Mouse (Mus musculus) NIH3T3 (cell line): Measurements from ENCODE around the gene Nubp1.
A peak's percentile ranks its signal among the peaks of the same experiment; 100 is the strongest.

Experiments
- DNase-seq: peaks from one replicate; pipeline ENCODE4 v3.0.0-alpha.2; 2012; ENCODE audit warnings: low read depth

Gene Nubp1

DNA sequence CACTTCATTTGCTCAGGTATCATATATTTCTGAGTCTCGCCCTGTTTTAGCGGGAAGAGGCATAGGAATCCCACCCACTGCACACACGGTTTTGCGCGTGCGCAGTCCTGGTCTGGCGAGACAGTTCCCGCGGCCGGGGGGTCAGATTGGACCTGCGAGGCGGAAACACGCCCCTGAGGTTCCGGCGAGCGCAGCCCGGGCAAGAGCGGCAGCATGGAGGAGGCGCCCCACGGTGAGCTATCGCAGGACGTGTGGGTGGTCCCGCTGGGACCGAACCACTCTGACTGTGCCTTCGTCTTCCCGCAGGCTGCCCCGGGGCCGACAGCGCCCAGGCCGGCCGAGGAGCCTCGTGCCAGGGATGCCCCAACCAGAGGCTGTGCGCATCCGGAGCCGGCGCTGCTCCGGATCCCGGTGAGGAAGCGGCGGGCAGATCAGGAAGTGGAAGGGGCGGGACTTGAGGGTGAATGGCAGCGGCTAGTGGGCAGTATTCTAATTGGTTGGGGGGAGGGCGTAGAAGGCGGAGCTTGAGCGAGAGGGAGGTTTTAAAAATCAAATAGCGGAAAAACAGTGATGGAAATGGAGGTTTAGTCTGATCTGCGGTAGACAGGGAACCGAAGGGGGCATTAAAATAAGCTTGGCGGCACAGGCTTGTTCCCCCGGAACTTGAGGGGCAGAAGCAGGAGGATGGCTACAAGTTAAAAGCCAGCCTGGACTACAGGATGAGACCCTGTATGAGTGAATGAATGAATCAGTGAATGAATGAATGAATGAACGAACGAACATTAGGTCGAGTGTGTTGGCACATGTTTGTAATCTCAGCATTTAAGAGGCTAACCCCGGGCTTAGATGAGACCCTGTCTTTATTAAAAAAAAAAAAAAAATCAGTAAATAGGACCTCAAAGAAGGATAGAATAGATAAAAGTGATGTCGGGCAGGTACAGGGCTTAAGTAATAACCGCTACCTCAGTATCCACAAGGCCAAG, at the start of gene Nubp1:
Nubp1 (plus strand) TSS at position 185 of the 983 bp plus-strand sequence.
- peak; percentile 98 for DNase-seq

DNA sequence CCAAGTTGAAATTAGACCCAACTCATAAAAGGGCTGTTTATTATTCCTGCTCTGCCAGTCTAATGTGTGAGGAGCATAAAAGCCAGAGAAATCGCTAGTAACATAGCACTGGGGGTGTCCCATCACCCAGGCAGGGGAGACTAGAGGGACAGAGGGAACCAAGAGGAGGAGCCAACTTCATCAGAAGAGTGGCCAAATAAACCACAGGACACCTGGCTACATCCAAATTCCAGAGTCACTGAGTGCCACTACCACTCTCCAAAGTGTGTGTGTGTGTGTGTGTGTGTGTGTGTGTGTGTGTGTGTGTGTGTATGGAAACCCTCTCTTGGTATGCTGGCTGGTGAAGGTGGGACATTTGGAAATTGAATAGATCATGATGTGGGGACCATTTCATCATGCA, 48.7 kb upstream of the Nubp1 start:
- no peak for DNase-seq

DNA sequence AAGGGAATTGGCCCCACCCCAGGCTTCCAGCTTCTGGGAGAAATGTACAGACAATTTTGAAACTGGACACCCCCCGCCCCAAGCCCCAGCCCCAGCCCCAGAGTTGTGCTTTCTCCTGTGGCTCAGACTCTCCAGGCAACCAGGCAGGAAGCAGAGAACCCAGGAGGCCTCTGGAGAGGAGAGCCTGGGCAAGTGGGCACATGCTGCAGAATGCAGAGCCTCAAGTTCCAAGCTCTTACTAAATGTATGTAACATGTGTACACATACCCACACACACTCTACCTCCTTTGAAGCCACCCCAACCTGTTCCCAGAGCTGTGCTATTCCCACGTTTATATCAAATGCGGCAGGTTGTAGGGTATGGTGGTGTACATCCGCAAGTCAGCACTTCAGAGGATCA, 46.0 kb upstream of the Nubp1 start:
- no peak for DNase-seq

DNA sequence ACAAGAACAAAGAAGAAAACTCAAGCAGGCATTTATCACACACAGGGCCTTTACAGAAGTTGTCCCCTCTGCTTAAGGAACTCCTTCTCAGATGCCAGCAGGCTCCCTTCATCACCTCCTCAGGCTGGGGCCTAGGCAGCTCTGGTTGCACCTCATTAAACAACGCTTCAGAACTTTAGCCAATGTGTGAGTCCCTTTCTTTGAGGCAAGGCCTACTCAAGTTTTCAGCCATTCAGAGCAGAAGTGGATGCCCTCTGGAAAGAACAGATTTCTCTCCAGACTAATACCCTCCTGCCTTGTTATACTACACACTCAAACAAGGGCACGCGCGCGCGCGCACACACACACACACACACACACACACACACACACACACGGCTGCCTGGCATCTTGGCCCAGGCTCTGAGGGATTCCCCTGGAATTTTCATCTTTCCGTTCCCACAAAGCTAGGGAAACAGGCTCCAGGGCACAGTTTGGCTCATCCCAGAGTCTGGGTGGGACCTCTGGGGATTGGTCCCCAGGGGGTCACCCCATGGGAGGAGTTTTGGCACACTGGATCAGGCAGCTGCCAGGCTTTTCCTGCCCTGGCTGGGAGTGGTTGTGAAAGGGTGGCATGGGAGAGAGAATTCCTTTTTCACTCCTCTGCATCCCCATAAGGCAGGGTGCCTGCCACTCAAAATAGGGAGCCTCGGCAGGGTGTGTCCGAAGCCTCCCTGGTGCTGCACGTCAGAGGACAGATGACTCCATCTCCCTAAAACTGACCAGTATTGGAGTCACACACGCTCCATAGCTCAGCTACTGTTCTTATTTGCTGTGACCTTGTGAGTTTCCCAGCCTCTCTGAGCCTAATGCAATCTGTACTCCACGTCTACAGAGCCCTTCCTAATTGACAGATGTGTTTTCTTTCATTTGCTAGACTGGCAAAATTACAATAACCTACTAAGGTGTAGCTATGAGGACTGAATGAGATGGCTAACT, 45.2 kb upstream of the Nubp1 start:
- DNase-seq = peak; percentile 70

DNA sequence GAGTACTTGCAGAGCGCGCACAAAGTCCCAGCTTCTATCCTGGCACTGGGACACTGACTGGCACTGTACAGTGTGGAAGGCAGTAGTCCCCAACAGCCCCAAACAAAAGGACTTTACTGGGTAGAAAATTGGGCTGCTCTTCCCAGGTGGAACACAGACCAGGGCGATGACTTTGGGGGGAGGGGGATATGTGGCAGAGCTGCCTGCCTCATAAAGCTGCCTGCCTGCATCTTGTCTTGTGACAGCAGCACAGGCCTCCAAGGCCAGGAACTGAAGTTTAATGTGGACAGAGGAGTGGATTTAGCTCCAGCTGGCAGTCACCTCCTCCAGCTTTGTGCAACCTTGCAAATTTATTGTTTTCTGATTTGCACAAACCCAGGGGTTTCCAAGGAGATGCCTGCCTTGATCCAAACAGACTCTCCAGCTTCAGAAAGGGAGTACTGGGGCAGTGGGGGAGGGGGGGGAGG, 42.2 kb upstream of the Nubp1 start:
- peak; percentile 11 for DNase-seq

DNA sequence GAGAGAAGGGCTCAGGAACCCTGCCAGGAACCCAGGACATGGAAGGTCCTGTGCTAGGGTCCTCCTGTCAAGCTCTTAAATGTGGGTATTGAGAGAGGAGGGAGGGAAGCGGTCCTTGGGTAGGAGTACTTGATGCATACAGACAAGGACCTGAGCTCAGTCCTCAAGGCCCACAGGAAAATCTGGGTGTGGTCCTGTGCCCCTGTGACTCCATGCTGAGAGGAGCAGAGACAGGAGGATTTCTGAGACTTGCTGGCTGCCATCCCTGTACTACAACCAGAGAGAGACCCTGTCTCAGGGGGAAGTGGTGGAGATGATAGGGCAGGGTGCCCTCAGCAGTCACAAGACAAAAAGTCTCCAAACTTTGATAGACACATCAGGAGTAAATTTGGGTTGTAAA, 41.8 kb upstream of the Nubp1 start:
- no peak for DNase-seq

DNA sequence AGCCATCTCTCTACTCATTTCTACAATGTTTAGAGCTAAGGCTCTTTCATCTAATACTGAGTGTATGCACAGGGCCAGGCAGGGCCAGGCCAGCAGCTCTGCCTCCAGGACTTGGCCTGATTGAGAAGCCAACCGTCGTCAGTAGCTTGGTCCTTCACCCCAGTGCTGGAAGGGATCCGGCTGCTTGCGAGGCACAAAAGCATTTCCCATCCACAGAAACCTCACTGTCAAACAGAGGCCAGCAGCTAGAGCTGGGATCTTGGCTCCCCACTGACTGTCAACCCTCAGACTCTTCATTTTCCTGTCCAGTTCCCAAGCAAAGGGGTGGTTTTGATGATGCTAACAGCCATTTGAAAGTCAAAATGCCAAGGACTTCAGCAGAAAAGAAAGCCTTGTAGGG, 39.4 kb upstream of the Nubp1 start:
- DNase-seq = no peak

DNA sequence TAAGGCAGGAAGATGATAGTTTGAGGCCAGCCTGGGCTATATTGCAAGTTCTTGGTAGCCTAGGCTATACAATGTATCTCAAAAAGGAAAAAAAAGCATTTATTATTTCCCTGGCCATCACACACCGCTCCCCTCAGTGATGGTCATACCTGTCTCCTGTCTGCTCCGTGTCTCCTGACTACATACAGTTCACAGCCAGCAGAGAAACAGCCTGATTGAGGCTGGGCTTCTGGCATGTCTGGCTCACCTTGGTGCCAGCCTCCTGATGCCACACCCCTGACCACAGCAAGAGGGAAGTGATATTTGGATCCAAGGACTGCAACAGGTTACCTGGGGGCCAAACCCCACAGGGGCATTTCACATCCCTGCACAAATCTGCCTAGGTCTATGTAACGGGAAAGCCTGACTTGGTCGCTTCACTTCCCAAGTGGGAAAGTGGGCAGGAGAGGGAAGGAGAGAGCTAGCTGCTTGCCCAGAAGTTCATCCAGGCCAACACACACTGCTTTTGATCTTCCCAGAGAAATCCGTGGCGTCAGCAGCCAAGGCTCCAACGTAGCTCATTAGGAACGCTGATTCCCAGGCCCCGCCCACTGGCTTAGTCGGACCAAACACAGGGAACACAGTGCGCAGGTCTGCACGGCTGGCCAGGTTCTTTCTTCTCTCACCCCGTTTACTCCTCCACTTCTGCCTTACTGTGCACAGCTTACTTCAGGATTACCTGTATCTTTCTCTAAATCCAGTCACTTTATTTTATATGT, 37.3 kb upstream of the Nubp1 start:
- DNase-seq = no peak

DNA sequence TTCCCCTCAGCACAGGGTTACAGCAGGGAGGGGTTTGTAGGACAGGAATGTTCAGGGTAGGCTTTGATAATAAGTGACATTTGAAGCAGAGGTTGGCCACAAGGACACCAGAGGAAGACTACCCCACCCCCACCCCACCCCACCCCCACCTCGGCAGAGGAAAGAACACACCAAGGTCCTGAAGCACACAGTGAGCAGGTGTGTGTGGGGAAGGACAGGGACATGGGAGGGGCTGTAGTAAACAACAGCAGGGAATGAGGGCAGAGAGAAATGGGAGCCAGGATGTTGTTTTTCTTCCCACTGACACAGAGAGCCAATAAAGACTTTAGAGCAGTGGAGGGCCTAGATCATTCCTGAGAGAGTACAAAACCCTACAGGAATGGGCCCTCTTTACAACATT, 34.5 kb upstream of the Nubp1 start:
- no peak for DNase-seq

DNA sequence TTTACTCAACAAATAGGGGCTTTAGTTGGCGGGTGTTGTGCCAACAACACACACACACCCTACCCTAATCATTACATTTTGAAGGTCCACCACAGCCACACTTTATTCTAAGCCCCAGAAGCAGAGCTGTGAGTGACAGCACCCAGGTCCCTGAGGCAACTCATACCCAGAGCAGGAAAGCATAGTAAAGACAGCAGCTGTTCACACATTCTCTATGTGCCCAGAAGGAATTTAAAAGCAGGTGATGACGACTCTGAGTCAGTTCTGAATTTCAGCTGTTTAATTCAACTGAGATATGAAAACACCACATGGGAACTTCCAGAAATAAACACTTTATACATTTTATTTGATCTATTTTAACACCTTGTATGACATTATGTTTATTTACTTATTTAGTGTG, 32.2 kb upstream of the Nubp1 start:
- DNase-seq = no peak

DNA sequence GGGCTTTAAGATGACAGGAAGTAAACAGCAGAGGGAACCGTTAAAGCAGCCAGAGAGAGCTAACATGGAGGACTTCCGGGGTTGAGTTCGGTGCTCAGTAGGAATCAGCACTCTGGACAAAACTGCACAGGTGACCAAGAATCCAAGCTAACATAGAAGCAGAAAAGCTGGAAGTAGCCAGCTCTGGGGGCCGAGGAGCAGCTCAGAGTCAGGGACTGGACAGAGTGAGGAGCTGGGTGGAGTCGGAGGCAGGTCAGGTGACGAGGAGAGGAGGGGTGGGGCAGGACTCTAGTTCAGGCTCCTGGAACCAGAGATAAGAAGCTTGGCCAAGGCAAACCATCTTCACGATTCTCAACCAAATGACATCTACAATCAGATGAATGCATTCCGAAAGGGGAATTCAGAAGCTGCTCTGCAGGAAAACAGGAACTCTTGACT, 27.7 kb upstream of the Nubp1 start:
- no peak for DNase-seq

DNA sequence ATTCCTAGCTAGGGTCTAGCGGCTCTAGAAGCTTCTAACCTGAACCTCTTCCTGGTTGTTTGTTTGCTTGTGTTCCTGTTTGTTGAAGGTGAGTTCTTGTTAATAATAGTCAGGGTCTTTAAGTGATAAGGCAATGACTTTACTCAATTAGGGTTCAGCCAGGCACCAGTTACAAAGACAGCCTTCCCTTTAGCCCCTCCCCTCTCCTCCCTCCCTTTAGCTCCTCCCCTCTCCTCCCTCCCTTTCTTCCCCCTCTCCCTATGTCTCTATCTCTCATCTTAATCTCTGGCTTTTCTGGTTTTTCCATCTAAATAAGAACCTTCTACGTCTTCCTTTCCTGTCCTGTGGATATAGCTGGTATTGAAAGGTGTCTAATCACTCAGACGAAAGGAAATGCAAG, 27.2 kb upstream of the Nubp1 start:
- no peak for DNase-seq

DNA sequence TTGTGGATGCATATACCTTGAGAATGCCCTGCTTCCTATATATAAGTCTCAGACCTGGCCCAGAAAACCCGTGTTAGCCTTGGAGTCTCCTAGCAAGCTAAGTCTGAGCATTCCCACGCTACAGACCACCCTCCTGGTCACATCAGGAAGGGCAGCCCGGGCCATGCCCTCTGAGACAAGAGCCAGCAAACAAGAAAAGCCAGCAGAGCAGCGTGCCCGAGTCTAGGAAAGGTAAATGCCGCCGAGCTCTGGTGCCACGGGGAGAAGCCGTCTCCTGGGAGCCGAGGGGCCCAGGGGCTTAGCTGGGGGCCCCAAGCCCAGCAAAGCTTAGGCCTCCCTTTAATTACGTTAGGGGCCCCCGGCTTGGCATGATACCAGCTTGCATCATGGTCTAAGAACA, 26.5 kb upstream of the Nubp1 start:
- DNase-seq = no peak

DNA sequence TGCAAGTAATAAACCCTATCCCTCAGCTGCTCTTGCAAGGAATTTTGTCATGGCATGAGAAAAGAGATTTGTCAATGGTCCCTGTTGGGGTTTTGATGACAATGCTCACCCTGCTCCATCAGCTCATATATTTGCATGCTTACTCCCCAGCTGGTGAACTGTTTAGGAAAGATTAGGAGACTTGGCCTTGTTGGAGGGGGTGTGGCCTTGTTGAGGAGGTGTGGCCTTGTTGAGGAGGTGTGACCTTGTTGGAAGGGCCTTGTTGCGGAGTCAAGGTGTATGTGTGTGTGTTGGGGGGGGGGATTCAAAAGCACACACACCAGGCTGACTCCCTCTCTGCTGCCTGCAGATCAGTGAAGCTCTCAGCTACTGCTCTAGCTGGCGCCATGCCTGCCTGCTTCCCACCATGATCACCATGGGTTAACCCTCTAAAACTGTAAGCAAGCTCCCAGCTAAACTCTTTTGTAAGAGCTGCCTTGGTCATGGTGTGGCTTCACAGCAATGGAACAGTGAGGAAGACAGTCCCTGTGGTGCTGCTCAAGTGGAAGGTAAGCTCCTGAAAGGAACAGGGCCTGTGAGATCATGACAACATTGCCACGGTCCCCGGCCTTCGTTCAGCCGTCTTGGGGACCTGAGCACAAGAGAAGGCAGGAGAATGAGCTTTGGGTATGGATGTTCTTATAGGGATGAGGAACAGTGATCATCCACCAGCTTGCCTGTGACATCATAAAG, 22.9 kb upstream of the Nubp1 start:
- no peak for DNase-seq

DNA sequence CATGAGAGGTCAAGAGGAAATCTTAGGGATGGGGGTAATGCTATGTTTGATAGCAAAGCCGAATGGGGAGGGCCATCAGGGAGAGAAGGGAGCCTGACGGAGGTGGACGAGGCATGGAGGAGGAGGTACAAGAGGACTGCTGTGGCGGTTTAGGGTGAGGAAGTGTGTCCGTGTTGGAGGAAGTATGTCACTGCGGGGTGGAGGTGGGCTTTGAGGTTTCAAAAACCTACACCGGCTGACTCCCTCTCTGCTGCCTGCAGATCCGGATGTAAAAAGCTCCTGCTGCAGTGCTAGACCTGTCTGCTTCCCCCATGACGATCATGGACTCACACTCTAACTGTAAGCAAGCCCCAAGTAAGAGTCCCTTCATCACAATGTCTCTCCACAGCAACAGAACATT, 19.2 kb upstream of the Nubp1 start:
- DNase-seq = no peak

DNA sequence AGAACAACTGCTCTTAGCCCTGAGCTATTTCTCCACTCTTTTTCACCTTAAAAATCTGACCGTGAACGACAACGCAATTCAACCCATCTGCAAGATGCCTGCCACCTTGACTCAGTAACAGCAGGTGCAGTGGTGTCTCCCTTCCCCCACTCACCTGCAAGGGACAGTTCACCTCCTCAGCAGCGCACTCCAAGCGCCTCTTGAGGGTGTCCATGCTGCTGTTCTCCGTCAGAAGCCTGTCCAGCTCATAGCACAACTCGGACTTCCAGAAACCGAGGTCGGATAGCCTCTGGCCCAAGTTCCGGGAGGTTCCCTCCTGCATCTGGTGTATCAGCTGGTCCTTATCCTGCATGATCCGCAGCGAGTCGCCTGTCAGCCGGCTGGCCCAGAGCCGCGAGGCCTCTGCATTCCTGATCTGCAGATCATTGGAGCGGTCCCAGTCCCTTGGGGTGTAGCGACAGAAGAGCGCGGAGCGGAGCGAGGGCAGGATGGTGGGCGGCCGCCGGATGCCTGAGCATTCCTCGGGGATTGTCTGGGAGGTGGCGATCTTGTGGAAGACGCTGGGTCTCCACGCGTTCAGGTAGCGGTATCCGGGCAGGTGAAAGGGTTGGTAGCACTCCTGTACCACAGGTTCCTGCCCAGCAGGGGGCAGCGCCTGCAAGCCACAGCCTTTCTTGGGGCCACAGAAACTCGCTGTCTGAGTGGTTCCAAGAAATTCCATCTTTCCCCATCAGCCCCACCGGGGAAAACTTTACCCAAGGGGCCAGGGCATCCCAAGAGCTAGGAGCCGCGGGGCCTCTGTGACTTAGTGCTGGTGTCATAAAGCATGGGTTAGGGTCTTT, 16.8 kb upstream of the Nubp1 start, which contains the start of gene Tekt5:
Tekt5 (minus strand) TSS at position 792 of the 842 bp plus-strand sequence.
- no peak for DNase-seq

DNA sequence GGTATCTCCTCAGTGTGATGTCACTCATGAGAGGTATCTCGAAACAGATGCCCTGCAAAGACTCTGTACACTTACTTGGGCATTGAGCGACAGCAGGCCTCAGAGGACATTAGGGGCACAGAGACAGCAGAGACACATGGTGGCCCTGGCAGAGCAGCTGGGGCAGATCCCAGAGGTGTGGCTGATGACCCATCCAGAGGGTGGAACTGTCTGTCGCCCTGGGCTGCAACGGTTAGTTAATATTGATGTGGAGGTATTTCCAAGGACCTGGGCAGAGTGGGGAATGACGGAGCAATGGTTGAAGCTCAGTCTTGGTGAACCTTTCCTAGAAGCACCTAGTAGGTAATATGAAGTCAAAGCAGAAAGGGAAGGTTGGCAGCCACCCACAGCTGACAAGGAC, 13.0 kb upstream of the Nubp1 start:
- no peak for DNase-seq

DNA sequence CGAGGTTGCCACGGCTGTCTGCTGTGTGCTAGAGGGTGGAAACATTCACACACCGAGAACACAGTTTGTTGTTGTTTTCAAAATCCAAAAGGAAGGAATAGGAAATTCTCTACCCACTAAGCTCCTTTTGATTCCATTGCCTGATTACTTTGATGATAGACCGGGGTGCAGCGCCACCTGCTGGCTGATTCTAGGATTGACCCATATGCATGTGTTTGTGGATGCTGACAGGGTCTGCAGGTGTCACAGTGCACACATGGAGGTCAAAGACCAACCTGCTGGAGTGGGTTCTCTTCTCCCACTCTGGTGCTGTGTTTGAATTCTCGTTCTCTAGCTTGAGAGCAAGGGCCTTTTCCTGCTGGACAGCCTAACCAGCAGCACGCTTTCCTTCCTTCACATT, 12.6 kb upstream of the Nubp1 start:
- DNase-seq = peak; percentile 88

DNA sequence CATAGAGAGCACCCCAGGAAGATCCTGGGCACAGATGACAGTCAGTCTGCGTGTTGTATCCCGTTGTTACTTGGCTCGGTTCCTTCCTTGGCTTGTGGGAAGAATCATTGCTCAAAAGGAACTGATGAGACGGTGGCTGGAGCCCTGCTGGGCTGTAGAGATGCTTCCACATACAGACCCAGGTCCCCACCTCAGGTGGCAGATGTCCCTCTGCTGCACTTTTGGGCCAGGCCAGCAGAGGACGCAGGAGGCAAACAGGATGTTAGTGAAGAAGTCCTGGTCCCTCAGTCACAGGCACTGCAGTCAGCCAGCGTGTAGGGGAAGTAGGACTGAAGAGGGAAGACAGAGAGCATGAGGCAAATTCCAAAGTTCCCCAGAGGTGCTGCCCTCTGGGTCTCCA, 4.2 kb downstream of the Nubp1 start:
- no peak for DNase-seq

DNA sequence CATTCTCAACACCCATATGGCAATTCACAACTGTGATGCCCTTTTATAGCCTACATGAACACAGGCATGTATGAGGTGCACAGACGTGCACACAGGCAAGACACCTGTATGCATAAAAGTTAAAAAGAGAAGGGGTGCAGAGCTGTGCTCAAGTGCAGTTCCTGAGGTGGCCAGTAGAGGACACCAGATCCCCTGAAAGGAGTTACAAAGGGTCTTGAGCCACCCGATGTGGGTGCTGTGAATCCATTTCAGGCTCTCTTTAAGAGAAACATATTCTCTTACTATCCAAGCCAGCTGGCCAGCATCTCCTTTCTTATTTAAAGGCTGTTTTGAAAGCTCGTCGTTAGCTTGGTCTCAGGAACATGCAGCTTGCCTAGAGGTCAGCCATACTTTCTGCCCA, 5.1 kb downstream of the Nubp1 start:
- peak; percentile 11 for DNase-seq
